Mouse (Mus musculus): ENCODE data around the gene Kif21a. TPM values are rescaled to one million over a fixed set of nuclear protein-coding genes. Genes with fewer than 3 reads are reported as not detected.

The Kif21a gene
- polyA plus RNA-seq, 1 experiment from 2014 or later, result 44.7 TPM

- no peak for ATAC-seq
- no peaks in the 10 kb centered on the region for H3K27me3 ChIP-seq (ENCODE audit: control insufficient read depth, insufficient read depth, low read depth, low read length)
- no peak overlapping the region for H3K27ac ChIP-seq (ENCODE audit: low read length)
- no peaks in the 10 kb centered on the region for H3K36me3 ChIP-seq (ENCODE audit: control insufficient read depth, insufficient read depth, low read length)
- no peaks in the 10 kb centered on the region; the same call in 1 of the 2 replicates for H3K9me3 ChIP-seq (replicated peaks; ENCODE audit: control insufficient read depth, low read length, poor library complexity, severe bottlenecking)
- H3K4me2 ChIP-seq (ENCODE audit: low read length), result no peak overlapping the region
- WGBS, result 53% methylated on average over 3 of the region's 3 CpGs
- no peak overlapping the region for H3K9ac ChIP-seq (ENCODE audit: low read depth, low read length)
- no peaks in the 10 kb centered on the region for H3K4me1 ChIP-seq (ENCODE audit: control insufficient read depth, insufficient read depth, low read length)
- no peak overlapping the region for H3K4me3 ChIP-seq (ENCODE audit: low read depth, low read length)
These were observed 7.2 kb upstream of the Kif21a start for GRCm38 (mm10) chr15:91056866-91057342.

GRCm38 (mm10) chr15:91056176-91056865, 6.6 kb upstream of the Kif21a start:
- no peak overlapping the region for H3K4me3 ChIP-seq (ENCODE audit: low read depth, low read length)
- H3K4me2 ChIP-seq (ENCODE audit: low read length), result no peak overlapping the region
- 18% methylated on average over 5 of the region's 5 CpGs for WGBS
- no peaks in the 10 kb centered on the region; the same call in 1 of the 2 replicates for H3K9me3 ChIP-seq (replicated peaks; ENCODE audit: control insufficient read depth, low read length, poor library complexity, severe bottlenecking)
- H3K36me3 ChIP-seq (ENCODE audit: control insufficient read depth, insufficient read depth, low read length), result no peaks in the 10 kb centered on the region
- H3K27me3 ChIP-seq (ENCODE audit: control insufficient read depth, insufficient read depth, low read depth, low read length), result no peaks in the 10 kb centered on the region
- no peaks in the 10 kb centered on the region for H3K4me1 ChIP-seq (ENCODE audit: control insufficient read depth, insufficient read depth, low read length)
- no peak overlapping the region for H3K9ac ChIP-seq (ENCODE audit: low read depth, low read length)
- ATAC-seq, result peak; percentile 75
- H3K27ac ChIP-seq (ENCODE audit: low read length), result no peak overlapping the region

GRCm38 (mm10) chr15:91048951-91049495, 725 bp downstream of the Kif21a start:
- H3K4me1 ChIP-seq (ENCODE audit: control insufficient read depth, insufficient read depth, low read length), result peaks cover 28% of the 10 kb centered on the region
- no peaks in the 10 kb centered on the region for H3K9me3 ChIP-seq (replicated peaks; ENCODE audit: control insufficient read depth, low read length, poor library complexity, severe bottlenecking)
- no peaks in the 10 kb centered on the region for H3K36me3 ChIP-seq (ENCODE audit: control insufficient read depth, insufficient read depth, low read length)
- peak overlapping the region; percentile 77 for H3K4me2 ChIP-seq (ENCODE audit: low read length)
- peak overlapping the region; percentile 99 for H3K27ac ChIP-seq (ENCODE audit: low read length)
- H3K9ac ChIP-seq (ENCODE audit: low read depth, low read length), result peak overlapping the region; percentile 99
- ATAC-seq, result peak; percentile 62
- H3K4me3 ChIP-seq (ENCODE audit: low read depth, low read length), result peak overlapping the region; percentile 96
- WGBS, result under 1% methylated on average over 47 of the region's 47 CpGs
- no peaks in the 10 kb centered on the region for H3K27me3 ChIP-seq (ENCODE audit: control insufficient read depth, insufficient read depth, low read depth, low read length)

GRCm38 (mm10) chr15:91047627-91048026, 2.1 kb downstream of the Kif21a start:
- Histone ChIP-seq H3K4me2 (ENCODE audit: low read length) (peak overlapping the region; percentile 77), H3K9me3 (replicated peaks; ENCODE audit: control insufficient read depth, low read length, poor library complexity, severe bottlenecking) (no peaks in the 10 kb centered on the region), H3K9ac (ENCODE audit: low read depth, low read length) (0 out of 2 replicates have a peak overlapping the region, but pooled peaks have one; percentile 50), H3K4me3 (ENCODE audit: low read depth, low read length) (peak overlapping the region; percentile 39), H3K27me3 (ENCODE audit: control insufficient read depth, insufficient read depth, low read depth, low read length) (no peaks in the 10 kb centered on the region), H3K4me1 (ENCODE audit: control insufficient read depth, insufficient read depth, low read length) (peaks cover 28% of the 10 kb centered on the region), H3K27ac (ENCODE audit: low read length) (no peak overlapping the region; the same call in 1 of the 2 replicates), H3K36me3 (ENCODE audit: control insufficient read depth, insufficient read depth, low read length) (no peaks in the 10 kb centered on the region)
- no peak for ATAC-seq
- 23% methylated on average over 11 of the region's 11 CpGs for WGBS

- WGBS, result 67% methylated on average over 8 of the region's 8 CpGs
- H3K27me3 ChIP-seq (ENCODE audit: control insufficient read depth, insufficient read depth, low read depth, low read length), result no peaks in the 10 kb centered on the region
- no peaks in the 10 kb centered on the region for H3K9me3 ChIP-seq (replicated peaks; ENCODE audit: control insufficient read depth, low read length, poor library complexity, severe bottlenecking)
- ATAC-seq, result no peak
- H3K4me1 ChIP-seq (ENCODE audit: control insufficient read depth, insufficient read depth, low read length), result peaks cover 28% of the 10 kb centered on the region
- no peak overlapping the region for H3K27ac ChIP-seq (ENCODE audit: low read length)
- no peaks in the 10 kb centered on the region for H3K36me3 ChIP-seq (ENCODE audit: control insufficient read depth, insufficient read depth, low read length)
- H3K9ac ChIP-seq (ENCODE audit: low read depth, low read length), result no peak overlapping the region
- H3K4me2 ChIP-seq (ENCODE audit: low read length), result peak overlapping the region; percentile 44
- no peak overlapping the region for H3K4me3 ChIP-seq (ENCODE audit: low read depth, low read length)
These were observed 3.2 kb downstream of the Kif21a start for GRCm38 (mm10) chr15:91046506-91046905.

GRCm38 (mm10) chr15:91043263-91043662, 6.5 kb downstream of the Kif21a start:
- H3K4me3 ChIP-seq (ENCODE audit: low read depth, low read length), result no peak overlapping the region
- peaks cover 20% of the 10 kb centered on the region for H3K4me1 ChIP-seq (ENCODE audit: control insufficient read depth, insufficient read depth, low read length)
- no peaks in the 10 kb centered on the region for H3K36me3 ChIP-seq (ENCODE audit: control insufficient read depth, insufficient read depth, low read length)
- H3K9me3 ChIP-seq (replicated peaks; ENCODE audit: control insufficient read depth, low read length, poor library complexity, severe bottlenecking), result no peaks in the 10 kb centered on the region
- WGBS, result 97% methylated on average over 4 of the region's 4 CpGs
- H3K9ac ChIP-seq (ENCODE audit: low read depth, low read length), result no peak overlapping the region
- H3K27ac ChIP-seq (ENCODE audit: low read length), result no peak overlapping the region
- no peak overlapping the region for H3K4me2 ChIP-seq (ENCODE audit: low read length)
- H3K27me3 ChIP-seq (ENCODE audit: control insufficient read depth, insufficient read depth, low read depth, low read length), result no peaks in the 10 kb centered on the region
- ATAC-seq, result no peak

GRCm38 (mm10) chr15:91038860-91039259, 10.9 kb downstream of the Kif21a start:
- Histone ChIP-seq H3K4me1 (ENCODE audit: control insufficient read depth, insufficient read depth, low read length) (peaks cover 11% of the 10 kb centered on the region), H3K27ac (ENCODE audit: low read length) (no peak overlapping the region), H3K9ac (ENCODE audit: low read depth, low read length) (no peak overlapping the region), H3K4me2 (ENCODE audit: low read length) (no peak overlapping the region), H3K4me3 (ENCODE audit: low read depth, low read length) (no peak overlapping the region), H3K9me3 (replicated peaks; ENCODE audit: control insufficient read depth, low read length, poor library complexity, severe bottlenecking) (no peaks in the 10 kb centered on the region), H3K36me3 (ENCODE audit: control insufficient read depth, insufficient read depth, low read length) (no peaks in the 10 kb centered on the region), H3K27me3 (ENCODE audit: control insufficient read depth, insufficient read depth, low read depth, low read length) (no peaks in the 10 kb centered on the region)
- ATAC-seq, result no peak
- WGBS, result 62% methylated on average over 5 of the region's 5 CpGs

- Histone ChIP-seq H3K9me3 (replicated peaks; ENCODE audit: control insufficient read depth, low read length, poor library complexity, severe bottlenecking) (no peaks in the 10 kb centered on the region), H3K9ac (ENCODE audit: low read depth, low read length) (no peak overlapping the region), H3K27ac (ENCODE audit: low read length) (no peak overlapping the region), H3K4me1 (ENCODE audit: control insufficient read depth, insufficient read depth, low read length) (peaks cover 18% of the 10 kb centered on the region), H3K4me2 (ENCODE audit: low read length) (no peak overlapping the region), H3K36me3 (ENCODE audit: control insufficient read depth, insufficient read depth, low read length) (no peaks in the 10 kb centered on the region), H3K27me3 (ENCODE audit: control insufficient read depth, insufficient read depth, low read depth, low read length) (no peaks in the 10 kb centered on the region), H3K4me3 (ENCODE audit: low read depth, low read length) (no peak overlapping the region)
- no peak for ATAC-seq
- 49% methylated on average over 4 of the region's 4 CpGs for WGBS
These were observed 15.7 kb downstream of the Kif21a start for GRCm38 (mm10) chr15:91034090-91034489.

- no peak overlapping the region for H3K27ac ChIP-seq (ENCODE audit: low read length)
- no peaks in the 10 kb centered on the region for H3K36me3 ChIP-seq (ENCODE audit: control insufficient read depth, insufficient read depth, low read length)
- H3K4me1 ChIP-seq (ENCODE audit: control insufficient read depth, insufficient read depth, low read length), result peaks cover 15% of the 10 kb centered on the region
- no peaks in the 10 kb centered on the region for H3K9me3 ChIP-seq (replicated peaks; ENCODE audit: control insufficient read depth, low read length, poor library complexity, severe bottlenecking)
- no peak overlapping the region for H3K4me3 ChIP-seq (ENCODE audit: low read depth, low read length)
- 61% methylated on average over 6 of the region's 6 CpGs for WGBS
- no peak overlapping the region for H3K9ac ChIP-seq (ENCODE audit: low read depth, low read length)
- no peak for ATAC-seq
- no peak overlapping the region for H3K4me2 ChIP-seq (ENCODE audit: low read length)
- no peaks in the 10 kb centered on the region for H3K27me3 ChIP-seq (ENCODE audit: control insufficient read depth, insufficient read depth, low read depth, low read length)
These were observed 16.2 kb downstream of the Kif21a start for GRCm38 (mm10) chr15:91033529-91033928.

Measured in midbrain, embryonic 16.5 days (tissue).